In genomic region chr4:89146291-89146690, GRCm38 (mm10) we compare ENCODE assay signal across 12 mouse cellular contexts. TPM values are rescaled to one million over a fixed set of nuclear protein-coding genes. Genes with fewer than 3 reads are reported as not detected.
DNase-seq lines count a peak whose midpoint lies in the region; ATAC-seq lines count a peak whose summit lies in the region.
"Had no signal": no experiment of that assay in that cellular context is flagged by ENCODE, and none has a peak within 500 bp of the region (broad histone marks: within the 10 kb centered on the region; RNA-seq: fewer than 3 reads in every experiment).

No protein-coding gene starts in this region.

- no peaks in the 10 kb centered on the region for H3K4me1 ChIP-seq in hindbrain, embryonic 11.5 days (replicated peaks; ENCODE audit: control insufficient read depth, insufficient read depth, low read length)
- no peaks in the 10 kb centered on the region for H3K4me1 ChIP-seq in hindbrain, embryonic 13.5 days (replicated peaks)
- H3K4me1 ChIP-seq in embryonic facial prominence, embryonic 14.5 days (ENCODE audit: control insufficient read depth, insufficient read depth, low read length), result no peaks in the 10 kb centered on the region

- H3K9ac ChIP-seq in hindbrain, embryonic 11.5 days (ENCODE audit: low read depth, low read length), result no peak overlapping the region
- H3K9ac ChIP-seq in hindbrain, embryonic 13.5 days, result no peak overlapping the region
- no peak overlapping the region for H3K9ac ChIP-seq in embryonic facial prominence, embryonic 14.5 days (ENCODE audit: low read depth, low read length)

- 59% methylated on average over 3 of the region's 3 CpGs for WGBS in hindbrain, embryonic 11.5 days
- 53% methylated on average over 3 of the region's 3 CpGs for WGBS in hindbrain, embryonic 13.5 days
- WGBS in embryonic facial prominence, embryonic 14.5 days, result 52% methylated on average over 3 of the region's 3 CpGs

- H3K4me3 ChIP-seq in hindbrain, embryonic 11.5 days (ENCODE audit: low read depth, low read length), result no peak overlapping the region
- H3K4me3 ChIP-seq in hindbrain, embryonic 13.5 days, result no peak overlapping the region
- H3K4me3 ChIP-seq in embryonic facial prominence, embryonic 14.5 days (ENCODE audit: low read depth, low read length), result no peak overlapping the region
- H3K4me3 ChIP-seq: myocyte had no signal

- H3K36me3 ChIP-seq in hindbrain, embryonic 11.5 days (ENCODE audit: control insufficient read depth, insufficient read depth, low read length), result peaks cover 3% of the 10 kb centered on the region; the same call in 1 of the 2 replicates
- peaks cover 22% of the 10 kb centered on the region for H3K36me3 ChIP-seq in hindbrain, embryonic 13.5 days
- peaks cover 28% of the 10 kb centered on the region for H3K36me3 ChIP-seq in embryonic facial prominence, embryonic 14.5 days (ENCODE audit: control insufficient read depth, insufficient read depth, low read length)

- no peak for ATAC-seq in hindbrain, embryonic 11.5 days (ENCODE audit: low FRiP score)
- ATAC-seq in hindbrain, embryonic 13.5 days (ENCODE audit: low FRiP score), result no peak
- ATAC-seq in embryonic facial prominence, embryonic 14.5 days (ENCODE audit: low read depth), result no peak
- ATAC-seq in monocyte, adult 5-6 weeks (replicated peaks; ENCODE audit: insufficient number of reproducible peaks, low FRiP score, low TSS enrichment, poor library complexity, severe bottlenecking), result no peak

- H3K27ac ChIP-seq in hindbrain, embryonic 11.5 days (ENCODE audit: low read depth, low read length), result no peak overlapping the region
- no peak overlapping the region for H3K27ac ChIP-seq in hindbrain, embryonic 13.5 days
- no peak overlapping the region for H3K27ac ChIP-seq in embryonic facial prominence, embryonic 14.5 days (replicated peaks; ENCODE audit: low read depth, low read length)

- DNase-seq in hindbrain, embryonic 11.5 days (ENCODE audit: low spot score), result peak; percentile 64
- peak; percentile 83 for DNase-seq in 3T3-L1 (ENCODE audit: low read depth, low spot score)
- DNase-seq in ES-CJ7 (ENCODE audit: low read depth, low spot score), result peak; percentile 39
- DNase-seq in embryonic facial prominence, embryonic 14.5 days (ENCODE audit: low spot score), result peak; percentile 57
- DNase-seq in yolk sac, embryonic 10.5 days (ENCODE audit: low spot score), result no peak
- no peak for DNase-seq in kidney, postnatal 14 days
- DNase-seq: adrenal gland, postnatal 10 days; gastrocnemius, postnatal 25 days; layer of hippocampus, postnatal 36 days had no signal

- no peaks in the 10 kb centered on the region for H3K9me3 ChIP-seq in hindbrain, embryonic 11.5 days (ENCODE audit: control insufficient read depth, low read length)
- H3K9me3 ChIP-seq in hindbrain, embryonic 13.5 days, result no peaks in the 10 kb centered on the region
- no peaks in the 10 kb centered on the region for H3K9me3 ChIP-seq in embryonic facial prominence, embryonic 14.5 days (ENCODE audit: control insufficient read depth, low read length)

- no peak overlapping the region for H3K4me2 ChIP-seq in hindbrain, embryonic 11.5 days (replicated peaks; ENCODE audit: low read depth, low read length)
- no peak overlapping the region for H3K4me2 ChIP-seq in hindbrain, embryonic 13.5 days
- H3K4me2 ChIP-seq in embryonic facial prominence, embryonic 14.5 days (ENCODE audit: low read depth, low read length), result no peak overlapping the region

- H3K27me3 ChIP-seq in hindbrain, embryonic 11.5 days (ENCODE audit: control insufficient read depth, insufficient read depth, low read length), result no peaks in the 10 kb centered on the region
- no peaks in the 10 kb centered on the region for H3K27me3 ChIP-seq in hindbrain, embryonic 13.5 days
- H3K27me3 ChIP-seq in embryonic facial prominence, embryonic 14.5 days (replicated peaks; ENCODE audit: control insufficient read depth, insufficient read depth, low read length), result no peaks in the 10 kb centered on the region

RNA-seq across cellular contexts. Expression of gene Mtap, which starts 9.4 kb away (rescaled TPM):
- polyA plus RNA-seq in hindbrain, embryonic 11.5 days (2014; fragmentation: Nextera tagmentation; extraction: Ambion mirVana), result 81.4 and 86.6 TPM in 2 replicates
- polyA plus RNA-seq in hindbrain, embryonic 13.5 days (2015; fragmentation: Nextera tagmentation; extraction: Ambion mirVana), result 25.9 and 27.1 TPM in 2 replicates
- 65.9 and 75.8 TPM in 2 replicates for polyA plus RNA-seq in embryonic facial prominence, embryonic 14.5 days (2014; fragmentation: Nextera tagmentation; extraction: Ambion mirVana)
- total RNA-seq in monocyte, adult 5-6 weeks (2017), result 12.1 to 25.9 TPM (median 24.6 TPM) in 3 replicates

Comparison
In these comparisons a context has a peak if more than half of its experiments do, and no peak if none do; other contexts are left out.
1. DNase-seq: peak in hindbrain, embryonic 11.5 days (single experiment), 3T3-L1 (single experiment), ES-CJ7 (single experiment) and embryonic facial prominence, embryonic 14.5 days (single experiment); none in yolk sac, embryonic 10.5 days (single experiment) and kidney, postnatal 14 days (single experiment).